Mouse (Mus musculus) CH12.LX (cell line): ENCODE data around the gene Ccdc38.

ENCODE experiments used
- CHD1 ChIP-seq: IDR thresholded peaks from 2 replicates; pipeline ENCODE4 v1.6.1; 2012; ENCODE audit warnings: low read depth, low read length, improper control_type of control experiment, inconsistent platforms
- CTCF ChIP-seq, 2 experiments: IDR thresholded peaks in 1 of 2; conservative IDR thresholded peaks in 1 of 2; 2 replicates each; pipeline ENCODE4 v1.5.1; 2011 to 2012; ENCODE audit warnings: low read depth in 2 of 2, low read length in 2 of 2, improper control_type of control experiment in 1 of 2, inconsistent platforms in 1 of 2, mild to moderate bottlenecking in 1 of 2, moderate library complexity in 1 of 2
- EP300 ChIP-seq: IDR thresholded peaks from 2 replicates; pipeline ENCODE4 v1.6.1; 2011; ENCODE audit warnings: low read length, improper control_type of control experiment
- HCFC1 ChIP-seq: IDR thresholded peaks from 2 replicates; pipeline ENCODE4 v1.6.1; 2012; ENCODE audit warnings: low read depth, mild to moderate bottlenecking, inconsistent platforms, low read length, improper control_type of control experiment
- IRF4 ChIP-seq: IDR thresholded peaks from 2 replicates; pipeline ENCODE4 v1.6.1; 2014; ENCODE audit warnings: low read depth, mild to moderate bottlenecking, inconsistent platforms, low read length, improper control_type of control experiment
- JUND ChIP-seq: conservative IDR thresholded peaks from 2 replicates; pipeline ENCODE4 v1.6.1; 2011; ENCODE audit warnings: low read depth, low read length, improper control_type of control experiment
- MAX ChIP-seq: IDR thresholded peaks from 2 replicates; pipeline ENCODE4 v1.6.1; 2011; ENCODE audit warnings: low read length, improper control_type of control experiment
- MXI1 ChIP-seq: IDR thresholded peaks from 2 replicates; pipeline ENCODE4 v1.6.1; 2011; ENCODE audit warnings: mild to moderate bottlenecking, low read depth, low read length, improper control_type of control experiment
- POLR2A ChIP-seq: IDR thresholded peaks from 2 replicates; pipeline ENCODE4 v1.6.1; 2011; ENCODE audit warnings: low read depth, mild to moderate bottlenecking, improper control_type of control experiment, low read length
- USF2 ChIP-seq: conservative IDR thresholded peaks from 2 replicates; pipeline ENCODE4 v1.6.1; 2011; ENCODE audit warnings: low read depth, low read length, improper control_type of control experiment
- ZC3H11A ChIP-seq: IDR thresholded peaks from 2 replicates; pipeline ENCODE4 v1.6.1; 2012; ENCODE audit warnings: low read depth, mild to moderate bottlenecking, inconsistent platforms, low read length, improper control_type of control experiment

DNA sequence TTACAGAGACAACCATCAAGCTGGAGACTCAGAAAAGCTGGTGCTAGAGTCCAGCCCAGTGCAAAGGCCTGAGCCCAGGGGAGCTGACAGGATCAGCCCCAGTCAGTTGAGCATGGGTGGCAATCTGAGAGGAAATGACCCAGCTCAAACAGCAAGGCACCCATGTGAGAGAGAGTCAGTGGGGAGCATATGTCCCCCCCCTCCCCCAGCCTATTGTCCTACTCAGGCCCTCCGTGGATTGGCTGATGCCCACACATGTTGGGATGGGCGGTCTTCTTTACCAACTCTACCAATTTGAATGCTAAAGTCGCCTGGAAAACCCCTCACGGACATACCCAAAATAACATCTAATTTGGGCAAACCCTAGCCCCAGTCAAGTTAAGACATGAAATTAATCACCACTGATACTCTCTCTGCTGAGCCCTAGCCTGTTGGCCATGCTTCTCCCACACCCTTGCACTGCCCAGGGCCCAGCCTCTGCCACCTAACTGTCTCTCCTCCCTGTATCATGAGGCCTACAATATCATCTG lies 7.4 kb downstream of the Ccdc38 start:
- TF ChIP-seq USF2 (no peak; the same call in 1 of the 2 replicates), MAX (peak; percentile 82), CTCF (conservative IDR thresholded peaks at IDR 0.05 in 1 of 2, IDR thresholded peaks at IDR 0.05 in 1 of 2; ENCODE audit: low read depth in 2 of 2, low read length in 2 of 2) (no peak), ZC3H11A (no peak), EP300 (peak; percentile 75), IRF4 (peak; percentile 86), POLR2A (peak; percentile 89), CHD1 (peak; percentile 87), MXI1 (no peak; the same call in 1 of the 2 replicates), HCFC1 (peak; percentile 33; the same call in 1 of the 2 replicates), JUND (no peak)
